Mouse (Mus musculus) neutrophil, adult 5-6 weeks (primary cell): ENCODE measurements around the gene Gm13288. TPM values are rescaled to one million over a fixed set of nuclear protein-coding genes. Genes with fewer than 3 reads are reported as not detected.

Source experiments
- total RNA-seq: library from RNA; stranded (forward); fragments of 200-1000 nt; gene quantifications from 2 replicates; pipeline ENCODE4 v1.2.3, GENCODE M21; 2017

Gm13288 gene
- total RNA-seq, 1 experiment from 2014 or later: not detected

Other genes with a start within 250 kb of the Gm13288 start
- gene Ifna15, start 247.3 kb upstream of the Gm13288 start, total RNA-seq: not detected in 2 replicates
- gene Ifna14, start 233.7 kb upstream of the Gm13288 start, total RNA-seq: not detected in 2 replicates
- not detected in 2 replicates for gene Ifna9, start 213.1 kb upstream of the Gm13288 start, total RNA-seq
- gene Ifna12, start 202.2 kb upstream of the Gm13288 start, total RNA-seq: not detected in 2 replicates
- gene C87499, start 171.1 kb upstream of the Gm13288 start, total RNA-seq: not detected in 2 replicates
- not detected in 2 replicates for gene Ifna13, start 161.1 kb upstream of the Gm13288 start, total RNA-seq
- not detected in 2 replicates for gene Ifna16, start 128.6 kb upstream of the Gm13288 start, total RNA-seq
- not detected in 2 replicates for gene Ifna2, start 121.6 kb upstream of the Gm13288 start, total RNA-seq
- not detected in 2 replicates for gene Ifnab, start 114.2 kb upstream of the Gm13288 start, total RNA-seq
- 0.93 TPM in 1 of 2 replicates, not detected in the other for gene Gm26566, start 83.7 kb upstream of the Gm13288 start, total RNA-seq
- gene Klhl9, start 83.1 kb upstream of the Gm13288 start, total RNA-seq: 45.5 and 48.4 TPM in 2 replicates
- not detected in 2 replicates for gene Gm13271, start 50.7 kb upstream of the Gm13288 start, total RNA-seq
- gene Gm13283, start 45.4 kb upstream of the Gm13288 start, total RNA-seq: 0.35 TPM in 1 of 2 replicates, not detected in the other
- not detected in 2 replicates for gene Gm13290, start 31.7 kb upstream of the Gm13288 start, total RNA-seq
- gene Gm13289, start 28.6 kb upstream of the Gm13288 start, total RNA-seq: not detected in 2 replicates
- not detected in 2 replicates for gene Gm13272, start 25.7 kb upstream of the Gm13288 start, total RNA-seq
- not detected in 2 replicates for gene Ifnz, start 23.4 kb upstream of the Gm13288 start, total RNA-seq
- not detected in 2 replicates for gene Gm13276, start 19.8 kb upstream of the Gm13288 start, total RNA-seq
- gene Gm13277, start 16.9 kb upstream of the Gm13288 start, total RNA-seq: not detected in 2 replicates
- not detected in 2 replicates for gene Gm13278, start 14.0 kb upstream of the Gm13288 start, total RNA-seq
- gene Gm13275, start 11.0 kb upstream of the Gm13288 start, total RNA-seq: not detected in 2 replicates
- gene Gm13279, start 8.1 kb upstream of the Gm13288 start, total RNA-seq: not detected in 2 replicates
- not detected in 2 replicates for gene Gm13285, start 5.9 kb upstream of the Gm13288 start, total RNA-seq
- gene Gm13287, start 2.3 kb upstream of the Gm13288 start, total RNA-seq: not detected in 2 replicates
- gene Ifna7, start 10.7 kb downstream of the Gm13288 start, total RNA-seq: not detected in 2 replicates
- not detected in 2 replicates for gene Ifna11, start 14.4 kb downstream of the Gm13288 start, total RNA-seq
- gene Ifna6, start 21.9 kb downstream of the Gm13288 start, total RNA-seq: not detected in 2 replicates
- gene Ifna5, start 30.0 kb downstream of the Gm13288 start, total RNA-seq: not detected in 2 replicates
- not detected in 2 replicates for gene Ifna4, start 36.3 kb downstream of the Gm13288 start, total RNA-seq
- gene Ifna1, start 44.6 kb downstream of the Gm13288 start, total RNA-seq: not detected in 2 replicates
- not detected in 2 replicates for gene Ifne, start 74.7 kb downstream of the Gm13288 start, total RNA-seq